Mouse (Mus musculus): ENCODE measurements at regions not wholly inside any gene's neighbourhood (a gene's known extent, or its start where the extent isn't known, plus 50 kb on each side); places are given as distances from the start of the nearest gene placed in this dataset.
A peak's percentile ranks its signal among the peaks of the same experiment; 100 is the strongest.
"Not testable (repeated sequence)": the region's sequence is repeated elsewhere in the genome, so short reads cannot be mapped to it uniquely, and the experiment has no call there.

DNA sequence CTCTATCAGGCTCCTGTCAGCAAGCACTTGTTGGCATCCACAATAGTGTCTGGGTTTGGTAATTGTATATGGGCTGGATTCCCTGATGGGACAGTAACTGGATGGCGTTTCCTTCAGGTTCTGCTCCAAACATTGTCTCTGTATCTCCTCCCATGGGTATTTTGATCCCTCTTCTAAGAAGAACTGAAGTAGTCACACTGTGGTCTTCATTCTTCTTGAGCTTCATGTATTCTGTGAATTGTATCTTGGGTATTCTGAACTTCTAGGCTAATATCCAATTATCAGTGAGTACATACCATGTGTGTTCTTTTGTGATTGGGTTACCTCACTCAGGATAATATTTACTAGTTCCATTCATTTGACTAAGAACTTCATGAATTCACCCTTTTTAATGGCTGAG lies 119.2 kb upstream of the Gm21119 start:
- DNase-seq (ENCODE audit: low read depth, low spot score), result not testable (repeated sequence)

DNA sequence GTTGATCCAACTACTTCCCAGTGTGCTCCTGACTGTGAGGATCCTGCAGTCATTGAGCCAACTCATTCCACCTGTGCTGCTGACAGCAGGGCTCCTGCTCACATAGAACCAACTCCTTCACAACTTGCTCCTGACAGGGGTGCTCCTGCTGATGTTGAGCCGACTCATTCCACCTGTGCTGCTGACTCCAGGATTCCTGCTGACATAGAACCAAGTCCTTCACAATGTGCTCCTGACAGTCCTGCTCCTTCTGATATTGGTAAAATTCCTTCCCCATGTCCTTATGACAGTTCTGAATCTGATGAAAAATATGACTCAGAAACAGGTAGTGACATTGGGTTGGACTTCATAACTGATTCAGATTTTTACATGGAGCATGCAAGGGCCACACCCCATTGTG lies 100.8 kb upstream of the Gm21119 start:
- peak; percentile 1 for DNase-seq (ENCODE audit: low read depth, low spot score)

DNA sequence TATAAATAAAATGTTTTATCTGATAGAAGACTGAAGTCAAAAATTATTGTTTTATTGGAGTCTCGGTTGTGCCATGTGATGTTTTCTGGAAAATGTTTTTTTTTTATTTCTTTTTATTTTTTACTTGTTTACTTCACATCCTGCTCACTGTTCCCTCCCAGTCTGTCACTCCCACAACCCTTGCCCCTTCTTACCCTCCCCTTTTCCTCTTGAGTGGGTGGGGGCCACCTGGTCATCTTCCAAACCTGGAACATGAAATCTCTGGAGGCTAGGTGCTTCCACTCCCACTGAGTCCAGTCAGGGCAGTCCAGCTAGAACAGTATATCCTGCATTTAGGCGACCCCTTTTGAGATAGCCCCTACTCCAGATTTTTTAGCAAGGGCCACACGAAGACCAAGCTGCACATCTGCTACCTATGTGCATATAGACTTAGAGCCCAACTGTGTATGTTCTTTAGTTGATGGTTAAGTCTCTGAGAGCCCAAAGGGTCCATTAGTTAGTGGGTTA lies 98.3 kb upstream of the Gm21119 start:
- not testable (repeated sequence) for DNase-seq (ENCODE audit: low read depth, low spot score)

DNA sequence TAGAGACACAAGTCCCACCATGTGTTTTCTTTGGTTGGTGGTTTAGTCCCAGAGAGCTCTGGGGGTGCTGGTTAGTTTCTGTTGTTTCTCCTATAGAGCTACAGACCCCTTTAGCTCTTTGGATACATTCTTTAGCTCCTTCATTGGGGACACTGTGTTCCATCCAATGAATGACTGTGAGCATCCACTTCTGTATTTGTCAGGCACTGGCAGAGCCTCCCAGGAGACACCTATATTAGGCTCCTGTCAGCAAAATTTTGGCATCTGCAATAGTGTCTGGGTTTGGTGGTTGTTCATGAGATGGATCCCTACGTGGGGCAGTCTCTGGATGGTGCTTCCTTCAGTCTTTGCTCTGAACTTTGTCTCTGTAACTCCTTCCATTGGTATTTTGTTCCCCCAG lies 97.2 kb upstream of the Gm21119 start:
- not testable (repeated sequence) for DNase-seq (ENCODE audit: low read depth, low spot score)

DNA sequence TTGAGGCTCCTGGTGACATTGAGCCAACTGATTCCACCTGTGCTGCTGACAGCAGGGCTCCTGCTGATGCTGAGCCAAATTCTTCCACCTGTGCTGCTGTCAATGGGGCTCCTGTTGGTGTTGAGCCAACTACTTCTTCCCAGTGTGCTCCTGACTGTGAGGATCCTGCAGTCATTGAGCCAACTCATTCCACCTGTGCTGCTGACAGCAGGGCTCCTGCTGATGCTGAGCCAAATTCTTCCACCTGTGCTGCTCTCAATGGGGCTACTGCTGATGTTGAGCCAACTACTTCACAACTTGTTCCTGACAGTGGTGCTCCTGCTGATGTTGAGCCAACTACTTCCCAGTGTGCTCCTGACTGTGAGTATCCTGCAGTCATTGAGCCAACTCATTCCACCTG lies 90.2 kb upstream of the Gm21119 start:
- DNase-seq (ENCODE audit: low read depth, low spot score), result not testable (repeated sequence)

DNA sequence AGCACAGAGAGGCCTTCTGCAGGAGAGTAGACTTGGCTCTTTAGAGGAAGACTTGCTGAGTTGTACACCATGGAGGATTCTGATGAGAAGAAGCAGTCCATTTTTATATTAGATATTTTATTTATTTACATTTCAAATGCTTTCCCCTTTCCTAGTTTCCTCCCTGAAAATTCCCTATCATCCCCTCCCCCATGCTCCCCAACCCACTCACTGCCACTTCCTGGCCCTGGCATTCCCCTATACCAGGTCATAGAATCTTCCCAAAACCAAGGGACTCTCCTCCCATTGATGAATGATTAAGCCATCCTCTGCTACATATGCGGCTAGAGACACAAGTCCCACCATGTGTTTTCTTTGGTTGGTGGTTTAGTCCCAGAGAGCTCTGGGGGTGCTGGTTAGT lies 85.7 kb upstream of the Gm21119 start:
- DNase-seq (ENCODE audit: low read depth, low spot score), result not testable (repeated sequence)

DNA sequence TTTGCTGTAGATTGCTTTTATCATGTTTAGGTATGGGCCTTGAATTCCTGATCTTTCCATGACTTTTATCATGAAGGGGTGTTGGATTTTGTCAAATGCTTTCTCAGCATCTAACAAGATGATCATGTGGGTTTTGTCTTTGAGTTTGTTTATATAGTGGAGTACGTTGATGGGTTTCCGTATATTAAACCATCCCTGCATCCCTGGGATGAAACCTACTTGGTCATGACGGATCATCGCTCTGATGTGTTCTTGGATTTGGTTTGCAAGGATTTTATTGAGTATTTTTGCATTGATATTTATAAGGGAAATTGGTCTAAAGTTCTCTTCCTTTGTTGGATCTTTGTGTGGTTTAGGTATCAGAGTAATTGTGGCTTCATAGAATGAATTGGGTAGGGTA lies 75.7 kb upstream of the Gm21119 start:
- DNase-seq (ENCODE audit: low read depth, low spot score), result not testable (repeated sequence)

DNA sequence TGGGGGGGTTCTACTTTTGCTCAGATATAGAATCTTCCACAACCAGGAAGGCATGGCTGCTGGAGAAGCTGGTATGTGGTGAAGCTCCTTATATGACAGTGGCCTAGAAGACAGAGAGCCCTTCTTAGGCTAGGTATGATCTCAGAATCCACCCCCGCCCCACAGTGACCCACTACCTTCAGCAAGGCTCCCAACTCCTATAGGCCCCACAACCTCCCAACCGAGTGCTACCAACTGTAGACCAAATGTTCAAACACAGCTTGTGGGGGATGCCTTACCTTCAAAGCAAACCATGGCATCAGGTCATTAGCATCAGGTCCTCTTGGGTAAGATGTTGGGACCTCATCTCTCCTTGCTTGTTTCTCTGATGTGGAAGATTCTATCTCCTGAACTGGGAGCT lies 70.6 kb upstream of the Gm21119 start:
- DNase-seq (ENCODE audit: low read depth, low spot score), result not testable (repeated sequence)

DNA sequence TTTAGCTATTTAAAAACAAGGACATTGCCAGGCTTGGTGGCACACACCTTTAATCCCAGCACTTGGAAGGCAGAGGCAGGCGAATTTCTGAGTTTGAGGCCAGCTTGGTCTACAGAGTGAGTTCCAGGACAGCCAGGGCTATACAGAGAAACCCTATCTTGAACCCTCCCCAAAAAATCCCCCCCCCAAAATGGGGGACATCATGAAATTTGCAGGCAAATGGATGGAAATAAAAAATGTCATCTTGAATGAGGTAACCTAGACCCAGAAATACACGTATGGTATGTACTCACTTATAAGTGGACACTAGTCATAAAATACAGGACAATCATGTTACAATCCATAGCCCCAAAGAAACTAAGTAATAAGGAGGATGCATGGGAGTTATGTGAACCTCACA lies 69.4 kb upstream of the Gm21119 start:
- not testable (repeated sequence) for DNase-seq (ENCODE audit: low read depth, low spot score)

DNA sequence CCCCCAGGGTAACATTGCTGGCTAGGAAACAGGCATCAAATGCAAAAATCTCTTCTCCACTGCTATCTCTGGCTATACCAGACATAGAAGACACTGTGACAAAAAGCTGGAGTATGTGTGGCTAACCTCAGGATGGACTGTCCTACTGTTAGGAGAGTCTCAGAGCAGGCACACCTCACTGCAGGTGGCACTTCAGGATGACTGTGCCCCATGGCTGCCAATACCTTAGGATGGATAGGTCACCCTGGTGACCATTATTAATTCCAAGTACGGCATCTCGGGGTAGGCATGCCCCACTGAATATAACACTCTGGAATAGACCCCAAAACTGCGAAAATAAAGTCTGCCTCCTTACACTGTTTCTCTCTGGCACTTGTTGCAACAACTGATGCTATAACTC lies 68.3 kb upstream of the Gm21119 start:
- DNase-seq (ENCODE audit: low read depth, low spot score), result not testable (repeated sequence)

DNA sequence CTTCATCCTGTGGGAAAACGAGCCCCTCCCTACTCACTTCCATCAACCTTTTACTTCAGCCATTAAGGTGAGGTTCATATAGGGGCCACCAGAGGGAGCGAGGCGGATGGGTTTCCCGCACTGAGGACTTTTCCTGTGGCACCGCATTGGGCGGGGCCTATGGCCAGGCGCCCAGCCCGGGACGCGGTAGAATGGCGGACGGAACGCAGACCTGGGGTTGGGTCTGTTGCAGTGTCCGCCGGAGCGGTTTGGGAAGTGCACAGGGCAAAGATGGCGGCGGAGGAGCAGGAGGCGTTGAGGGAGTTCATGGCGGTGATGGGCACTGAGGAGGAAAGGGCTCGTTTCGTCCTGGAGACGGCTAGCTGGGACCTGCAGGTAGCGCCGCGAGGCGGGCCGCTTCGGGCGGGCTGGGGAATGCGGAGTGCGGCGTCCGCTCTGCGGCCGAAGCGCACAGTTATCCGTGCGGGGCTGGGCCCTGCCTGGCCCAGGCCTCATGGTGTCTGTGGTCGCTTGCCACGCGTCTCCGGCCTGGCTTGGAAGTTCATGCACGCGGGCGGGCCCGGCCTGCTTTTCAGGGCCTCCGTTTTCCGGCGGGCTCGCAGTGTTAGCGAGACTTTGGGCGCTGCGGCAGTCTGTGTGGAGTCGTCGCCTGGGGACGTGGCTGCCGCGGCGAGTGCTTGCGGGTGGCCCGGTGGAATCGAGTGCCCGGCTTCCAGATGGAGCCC lies 64.5 kb upstream of the Gm21119 start:
- DNase-seq (ENCODE audit: low read depth, low spot score), result not testable (repeated sequence)

DNA sequence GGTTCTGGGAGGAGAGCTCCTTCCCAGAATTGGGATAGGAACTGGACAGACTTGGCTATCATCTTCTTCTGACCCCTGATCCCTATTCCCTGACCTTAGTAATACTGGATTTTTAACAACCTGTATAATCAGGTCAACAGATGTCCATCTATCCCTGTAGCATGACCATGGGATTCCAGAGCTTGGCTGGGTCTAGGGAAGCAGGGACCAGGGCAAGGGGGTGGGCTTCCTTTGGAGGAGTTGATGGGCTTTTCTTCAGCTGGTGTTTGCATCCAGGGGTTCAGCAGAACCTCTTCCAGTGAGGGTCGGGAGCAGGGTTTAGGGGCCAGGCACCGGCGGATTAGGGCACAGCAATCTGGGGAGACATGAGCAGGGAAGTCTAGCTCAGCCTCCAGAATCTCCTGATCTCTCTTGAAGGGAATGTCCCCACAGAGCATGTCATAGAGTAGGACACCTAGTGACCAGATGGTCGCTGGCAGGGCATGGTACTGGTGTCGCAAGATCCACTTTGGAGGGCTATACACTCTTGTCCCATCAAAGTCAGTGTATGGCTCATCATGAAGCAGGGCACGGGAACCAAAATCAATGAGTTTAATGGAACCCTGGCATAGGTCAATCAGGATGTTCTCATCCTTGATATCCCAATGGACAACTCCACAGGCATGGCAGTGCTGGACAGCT lies 58.1 kb upstream of the Gm21119 start:
- DNase-seq (ENCODE audit: low read depth, low spot score), result not testable (repeated sequence)

DNA sequence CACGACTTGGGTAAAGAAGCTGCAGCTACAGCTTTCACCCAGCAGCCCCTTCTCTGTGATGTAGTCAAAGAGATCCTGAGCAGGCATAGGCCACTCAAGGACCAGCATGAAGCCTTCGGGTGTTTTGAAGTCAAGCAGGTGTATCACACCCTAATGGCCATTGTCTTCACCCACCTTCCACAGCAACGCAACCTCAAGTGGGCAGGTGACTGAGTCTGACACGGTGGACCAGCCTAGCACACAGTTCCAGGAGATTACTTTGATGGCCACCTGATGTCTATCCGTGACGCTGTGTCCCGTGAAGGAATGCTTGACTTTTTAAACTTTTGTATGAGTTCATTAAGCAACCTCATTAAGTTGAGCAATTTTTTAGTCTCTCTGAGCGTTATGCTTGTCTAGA lies 57.5 kb upstream of the Gm21119 start:
- DNase-seq (ENCODE audit: low read depth, low spot score), result not testable (repeated sequence)

DNA sequence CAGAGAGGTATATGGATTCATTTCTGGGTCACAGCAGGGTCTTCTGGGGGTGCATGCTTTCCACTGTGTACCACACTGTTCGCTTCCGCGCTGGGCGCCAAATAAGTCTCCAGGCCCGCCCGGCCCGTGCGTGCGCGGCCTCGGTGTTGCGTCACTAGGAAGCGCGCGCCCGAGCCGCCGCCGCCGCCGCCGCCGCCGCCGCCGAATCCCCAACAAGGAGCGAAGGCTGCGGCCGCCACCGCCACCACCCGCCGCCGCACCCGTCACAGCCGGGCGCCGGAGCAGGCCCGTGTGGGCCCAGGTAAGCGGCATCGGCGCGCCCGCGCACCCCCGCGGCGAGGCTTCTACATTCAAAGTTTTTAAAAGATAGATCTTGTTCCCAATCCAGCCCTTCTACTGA lies 57.1 kb upstream of the Gm21119 start:
- DNase-seq (ENCODE audit: low read depth, low spot score), result not testable (repeated sequence)
